Mouse (Mus musculus) ovary, postnatal 10 days (tissue): ENCODE measurements around the gene Ppp2r5c.

Source experiments
- DNase-seq: peaks from one replicate; pipeline ENCODE4 v3.0.0; 2022; ENCODE audit warnings: low spot score

Gene Ppp2r5c

DNA sequence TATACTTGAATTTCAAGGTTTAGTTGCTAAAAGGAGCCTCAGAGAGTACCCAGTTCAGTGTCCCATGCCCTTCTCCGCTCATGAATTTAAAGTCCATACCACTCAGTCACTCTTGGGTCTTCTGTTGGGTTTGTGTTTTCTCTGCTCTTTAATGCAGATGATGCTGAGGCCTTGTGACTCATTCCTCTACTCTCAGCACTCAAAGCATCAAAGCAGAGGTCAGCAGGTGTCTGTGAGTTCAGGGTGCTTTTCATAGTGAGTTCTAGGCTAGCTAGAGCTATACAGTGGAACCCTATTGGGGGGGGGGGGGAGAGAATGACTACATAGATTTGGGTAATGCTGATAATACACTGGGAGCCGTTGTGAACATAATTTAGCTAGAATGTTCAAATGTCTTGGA is 163.8 kb downstream of the Ppp2r5c start:
- no peak for DNase-seq

- DNase-seq = no peak
Observed at GRCm38 (mm10) chr12:110630056-110630455, 183.1 kb downstream of the Ppp2r5c start.
